ENCODE assay signal across 25 mouse cellular contexts in the genomic region with DNA sequence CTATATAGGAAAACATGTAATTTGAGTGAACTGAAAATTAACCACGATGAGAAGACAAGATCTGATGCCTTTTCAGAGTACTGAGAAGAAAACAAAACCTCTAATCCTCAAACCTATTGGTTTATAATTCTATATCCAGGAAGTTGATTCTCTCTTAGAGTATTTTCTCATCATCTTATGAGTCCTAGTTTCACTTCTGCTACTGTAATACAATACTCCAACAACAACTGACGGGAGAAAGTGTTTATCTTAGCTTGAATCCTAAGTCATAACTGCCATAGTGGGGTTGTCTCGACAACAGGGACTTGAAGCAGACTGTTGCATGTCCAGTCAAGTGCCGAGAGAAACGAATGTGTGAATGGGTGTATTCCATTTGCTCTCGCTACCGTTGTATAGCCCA.
DNase-seq lines count a peak whose midpoint lies in the region; ATAC-seq lines count a peak whose summit lies in the region.
"Had no signal": no experiment of that assay in that cellular context is flagged by ENCODE, and none has a peak within 500 bp of the region (broad histone marks: within the 10 kb centered on the region; RNA-seq: fewer than 3 reads in every experiment).

No protein-coding gene starts in this region.

- ATAC-seq in embryonic facial prominence, embryonic 14.5 days (ENCODE audit: low read depth) = no peak
- peak; percentile 69 for ATAC-seq in common myeloid progenitor, adult 5-6 weeks (replicated peaks; ENCODE audit: low read depth, poor library complexity, severe bottlenecking)
- peak; percentile 87 for ATAC-seq in megakaryocyte, adult 5-6 weeks (ENCODE audit: poor library complexity, severe bottlenecking)
- no peak for ATAC-seq in midbrain, embryonic 16.5 days
- ATAC-seq: CD4-positive, CD25-positive, alpha-beta regulatory T cell, adult 4 months; forebrain, embryonic 14.5 days; forebrain, embryonic 16.5 days had no signal

- no peaks in the 10 kb centered on the region for H3K9me3 ChIP-seq in embryonic facial prominence, embryonic 14.5 days (ENCODE audit: control insufficient read depth, low read length)
- H3K9me3 ChIP-seq in embryonic facial prominence, embryonic 10.5 days = no peaks in the 10 kb centered on the region
- no peaks in the 10 kb centered on the region for H3K9me3 ChIP-seq in midbrain, embryonic 16.5 days (replicated peaks; ENCODE audit: control insufficient read depth, low read length, poor library complexity, severe bottlenecking)
- H3K9me3 ChIP-seq: embryonic facial prominence, embryonic 12.5 days; embryonic facial prominence, embryonic 15.5 days; forebrain, embryonic 10.5 days; forebrain, embryonic 12.5 days had no signal

- WGBS in embryonic facial prominence, embryonic 14.5 days = 71% methylated on average over 7 of the region's 7 CpGs
- WGBS in embryonic facial prominence, embryonic 10.5 days = 84% methylated on average over 7 of the region's 7 CpGs
- WGBS in midbrain, embryonic 16.5 days = 88% methylated on average over 7 of the region's 7 CpGs

- no peak overlapping the region for H3K4me3 ChIP-seq in embryonic facial prominence, embryonic 14.5 days (ENCODE audit: low read depth, low read length)
- no peak overlapping the region for H3K4me3 ChIP-seq in embryonic facial prominence, embryonic 10.5 days
- H3K4me3 ChIP-seq in midbrain, embryonic 16.5 days (ENCODE audit: low read depth, low read length) = no peak overlapping the region
- H3K4me3 ChIP-seq: embryonic facial prominence, embryonic 12.5 days; embryonic facial prominence, embryonic 15.5 days; erythroblast, embryonic 14.5 days; forebrain, embryonic 10.5 days; forebrain, embryonic 12.5 days had no signal

- no peaks in the 10 kb centered on the region for H3K27me3 ChIP-seq in embryonic facial prominence, embryonic 14.5 days (replicated peaks; ENCODE audit: control insufficient read depth, insufficient read depth, low read length)
- H3K27me3 ChIP-seq in embryonic facial prominence, embryonic 10.5 days (replicated peaks; ENCODE audit: low read depth, poor library complexity, severe bottlenecking) = 0 out of 2 replicates have a peak, but pooled peaks cover 3% of the 10 kb centered on the region
- no peaks in the 10 kb centered on the region for H3K27me3 ChIP-seq in midbrain, embryonic 16.5 days (ENCODE audit: control insufficient read depth, insufficient read depth, low read depth, low read length)
- H3K27me3 ChIP-seq: embryonic facial prominence, embryonic 12.5 days; embryonic facial prominence, embryonic 15.5 days; forebrain, embryonic 12.5 days had no signal

- H3K27ac ChIP-seq in embryonic facial prominence, embryonic 14.5 days (replicated peaks; ENCODE audit: low read depth, low read length) = no peak overlapping the region
- H3K27ac ChIP-seq in embryonic facial prominence, embryonic 10.5 days (replicated peaks) = no peak overlapping the region
- H3K27ac ChIP-seq in midbrain, embryonic 16.5 days (ENCODE audit: low read length) = no peak overlapping the region
- H3K27ac ChIP-seq: embryonic facial prominence, embryonic 12.5 days; embryonic facial prominence, embryonic 15.5 days; forebrain, embryonic 10.5 days; forebrain, embryonic 12.5 days had no signal

- H3K36me3 ChIP-seq in embryonic facial prominence, embryonic 14.5 days (ENCODE audit: control insufficient read depth, insufficient read depth, low read length) = no peaks in the 10 kb centered on the region
- H3K36me3 ChIP-seq in embryonic facial prominence, embryonic 10.5 days (replicated peaks) = no peaks in the 10 kb centered on the region
- H3K36me3 ChIP-seq in midbrain, embryonic 16.5 days (ENCODE audit: control insufficient read depth, insufficient read depth, low read length) = no peaks in the 10 kb centered on the region
- H3K36me3 ChIP-seq: embryonic facial prominence, embryonic 12.5 days; embryonic facial prominence, embryonic 15.5 days; forebrain, embryonic 10.5 days; forebrain, embryonic 12.5 days had no signal

- no peak overlapping the region for H3K4me2 ChIP-seq in embryonic facial prominence, embryonic 14.5 days (ENCODE audit: low read depth, low read length)
- H3K4me2 ChIP-seq in midbrain, embryonic 16.5 days (ENCODE audit: low read length) = no peak overlapping the region
- H3K4me2 ChIP-seq: embryonic facial prominence, embryonic 12.5 days; embryonic facial prominence, embryonic 15.5 days; forebrain, embryonic 12.5 days had no signal

- no peak overlapping the region for H3K9ac ChIP-seq in embryonic facial prominence, embryonic 14.5 days (ENCODE audit: low read depth, low read length)
- no peak overlapping the region for H3K9ac ChIP-seq in midbrain, embryonic 16.5 days (ENCODE audit: low read depth, low read length)
- H3K9ac ChIP-seq: embryonic facial prominence, embryonic 12.5 days; embryonic facial prominence, embryonic 15.5 days; forebrain, embryonic 12.5 days had no signal

- no peaks in the 10 kb centered on the region for H3K4me1 ChIP-seq in embryonic facial prominence, embryonic 14.5 days (ENCODE audit: control insufficient read depth, insufficient read depth, low read length)
- no peaks in the 10 kb centered on the region for H3K4me1 ChIP-seq in embryonic facial prominence, embryonic 10.5 days
- no peaks in the 10 kb centered on the region for H3K4me1 ChIP-seq in midbrain, embryonic 16.5 days (ENCODE audit: control insufficient read depth, insufficient read depth, low read length)
- H3K4me1 ChIP-seq: embryonic facial prominence, embryonic 12.5 days; embryonic facial prominence, embryonic 15.5 days; forebrain, embryonic 10.5 days; forebrain, embryonic 12.5 days had no signal

- DNase-seq in embryonic facial prominence, embryonic 14.5 days (ENCODE audit: low spot score) = peak; percentile 8
- no peak for DNase-seq in embryonic facial prominence, embryonic 10.5 days (ENCODE audit: low spot score)
- DNase-seq in frontal cortex, postnatal 25 days (ENCODE audit: low spot score in 2 of 2) = no peak
- no peak for DNase-seq in left cerebral cortex, adult 18-20 months (ENCODE audit: low spot score in 2 of 2)
- DNase-seq: adrenal gland, adult 2 months; adrenal gland, postnatal 10 days; adrenal gland, postnatal 25 days; B cell, adult 2 months; cerebellum, adult 11-12 months; cerebellum, adult 2 months; cerebellum, adult 9-10 months; cerebellum, postnatal 10 days; cerebellum, postnatal 25 days; embryo, embryonic 11 days had no signal

Comparison
In these comparisons a context has a peak if more than half of its experiments do, and no peak if none do; other contexts are left out.
1. ATAC-seq: peak in common myeloid progenitor, adult 5-6 weeks (single experiment) and megakaryocyte, adult 5-6 weeks (single experiment); none in embryonic facial prominence, embryonic 14.5 days (single experiment) and midbrain, embryonic 16.5 days (single experiment).